Mouse (Mus musculus): Measurements from ENCODE around the gene Pcgf5.

The Pcgf5 gene

GRCm38 (mm10) chr19:36348161-36348800, at the start of gene Pcgf5:
TSS of gene Pcgf5 (plus strand) at chr19:36348309.
- DNase-seq = peak; percentile 70

GRCm38 (mm10) chr19:36305542-36305941, 42.6 kb upstream of the Pcgf5 start:
- no peak for DNase-seq

GRCm38 (mm10) chr19:36314010-36314409, 34.1 kb upstream of the Pcgf5 start:
- no peak for DNase-seq

- DNase-seq = no peak
Observed at GRCm38 (mm10) chr19:36319735-36320134, 28.4 kb upstream of the Pcgf5 start.

GRCm38 (mm10) chr19:36321066-36321465, 27.0 kb upstream of the Pcgf5 start:
- DNase-seq = no peak

- no peak for DNase-seq
Observed at GRCm38 (mm10) chr19:36323326-36323725, 24.8 kb upstream of the Pcgf5 start.

- DNase-seq = no peak
Observed at GRCm38 (mm10) chr19:36328678-36329077, 19.4 kb upstream of the Pcgf5 start.

GRCm38 (mm10) chr19:36347376-36347775, 733 bp upstream of the Pcgf5 start:
- no peak for DNase-seq

- no peak for DNase-seq
Observed at GRCm38 (mm10) chr19:36347831-36348160, 313 bp upstream of the Pcgf5 start.

- peak; percentile 53 for DNase-seq
Observed at GRCm38 (mm10) chr19:36348801-36349486, 835 bp downstream of the Pcgf5 start.

GRCm38 (mm10) chr19:36349487-36349955, 1.4 kb downstream of the Pcgf5 start:
- peak; percentile 3 for DNase-seq

- no peak for DNase-seq
Observed at GRCm38 (mm10) chr19:36350181-36350580, 2.1 kb downstream of the Pcgf5 start.

GRCm38 (mm10) chr19:36350870-36351269, 2.8 kb downstream of the Pcgf5 start:
- no peak for DNase-seq

- DNase-seq = no peak
Observed at GRCm38 (mm10) chr19:36362541-36362940, 14.4 kb downstream of the Pcgf5 start.

- DNase-seq = no peak
Observed at GRCm38 (mm10) chr19:36364757-36365156, 16.6 kb downstream of the Pcgf5 start.

- no peak for DNase-seq
Observed at GRCm38 (mm10) chr19:36371478-36371877, 23.4 kb downstream of the Pcgf5 start.

GRCm38 (mm10) chr19:36373056-36373621, 25.0 kb downstream of the Pcgf5 start:
- no peak for DNase-seq

GRCm38 (mm10) chr19:36375200-36375783, 27.2 kb downstream of the Pcgf5 start:
- no peak for DNase-seq

- no peak for DNase-seq
Observed at GRCm38 (mm10) chr19:36377729-36378128, 29.6 kb downstream of the Pcgf5 start.

- DNase-seq = no peak
Observed at GRCm38 (mm10) chr19:36378511-36379232, 30.6 kb downstream of the Pcgf5 start.

- no peak for DNase-seq
Observed at GRCm38 (mm10) chr19:36382901-36383300, 34.8 kb downstream of the Pcgf5 start.

GRCm38 (mm10) chr19:36383977-36384376, 35.9 kb downstream of the Pcgf5 start:
- no peak for DNase-seq

- DNase-seq = no peak
Observed at GRCm38 (mm10) chr19:36384426-36384825, 36.3 kb downstream of the Pcgf5 start.
